Mouse (Mus musculus) erythroblast, embryonic 14.5 days (primary cell): ENCODE data around the gene Mettl7a2.

Experiments
- GATA1 ChIP-seq: IDR thresholded peaks from 2 replicates; pipeline ENCODE4 v1.6.1; 2012; ENCODE audit warnings: low read length, inconsistent platforms, mixed read lengths
- TAL1 ChIP-seq: IDR thresholded peaks from 3 replicates; pipeline ENCODE4 v1.6.1; 2012; ENCODE audit warnings: low read length, inconsistent platforms, mixed read lengths

DNA sequence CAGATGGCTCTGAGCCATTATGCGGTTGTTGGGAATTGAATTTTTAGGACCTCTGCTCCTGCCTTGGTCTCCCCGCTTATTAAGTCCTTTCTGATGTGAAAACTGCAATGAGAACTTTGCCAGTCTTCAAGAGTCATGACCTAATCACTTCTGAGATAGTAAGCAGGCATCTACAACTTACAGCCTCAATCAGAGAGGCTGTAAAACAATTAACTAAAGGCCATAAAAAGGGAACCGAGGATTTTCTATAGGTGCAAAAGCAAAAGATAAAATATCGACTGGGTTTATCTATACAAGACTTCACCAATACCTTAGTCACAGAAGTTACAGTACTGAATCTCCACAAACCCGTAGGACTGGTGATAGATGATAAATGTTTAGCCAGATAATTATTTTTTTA, 2.9 kb downstream of the Mettl7a2 start:
- TF ChIP-seq TAL1 (no peak), GATA1 (no peak)
